Mouse (Mus musculus) thymus, adult 2 months (tissue): ENCODE measurements around the gene Urgcp. TPM values are rescaled to one million over a fixed set of nuclear protein-coding genes. Genes with fewer than 3 reads are reported as not detected.
A peak's percentile ranks its signal among the peaks of the same experiment; 100 is the strongest.
"Not testable (repeated sequence)": the region's sequence is repeated elsewhere in the genome, so short reads cannot be mapped to it uniquely, and the experiment has no call there.

Experiments
- DNase-seq: peaks from one replicate; pipeline ENCODE4 v3.0.0; 2021
- H3K27ac ChIP-seq: fragments of 200-500 bp; 2 replicates; pipeline ENCODE4 v1.5.1; 2012; ENCODE audit warnings: low read length, control low read depth; ENCODE audit not compliant: control insufficient read depth, insufficient read depth
- H3K27me3 ChIP-seq: fragments of 200-500 bp; 2 replicates; pipeline ENCODE4 v1.6.1; 2012; ENCODE audit warnings: mild to moderate bottlenecking, low read length, moderate library complexity, mixed read lengths; ENCODE audit not compliant: control insufficient read depth, insufficient read depth
- H3K36me3 ChIP-seq: fragments of 200-500 bp; 2 replicates; pipeline ENCODE4 v1.6.1; 2012; ENCODE audit warnings: mild to moderate bottlenecking, low read length, moderate library complexity; ENCODE audit not compliant: control insufficient read depth, insufficient read depth
- H3K4me1 ChIP-seq: fragments of 200-500 bp; replicated peaks from 2 replicates; pipeline ENCODE4 v1.6.1; 2012; ENCODE audit warnings: low read length; ENCODE audit not compliant: control insufficient read depth, insufficient read depth
- H3K4me3 ChIP-seq: fragments of 200-500 bp; 2 replicates; pipeline ENCODE4 v1.5.1; 2012; ENCODE audit warnings: mild to moderate bottlenecking, low read length, control low read depth, moderate library complexity; ENCODE audit not compliant: control insufficient read depth, insufficient read depth
- CTCF ChIP-seq: fragments of 200-500 bp; IDR thresholded peaks from 2 replicates; pipeline ENCODE4 v1.5.1; 2012; ENCODE audit warnings: mild to moderate bottlenecking, control low read depth, low read length, moderate library complexity, borderline replicate concordance; ENCODE audit not compliant: control insufficient read depth, poor library complexity, insufficient read depth; ENCODE audit errors: extremely low read depth
- POLR2A ChIP-seq: fragments of 200-500 bp; IDR thresholded peaks from 2 replicates; pipeline ENCODE4 v1.6.1; 2012; ENCODE audit warnings: mild to moderate bottlenecking, low read length, control low read depth, moderate library complexity; ENCODE audit not compliant: control insufficient read depth, poor library complexity, insufficient read depth; ENCODE audit errors: extremely low read depth
- WGBS: fragments of 180-500 bp; shearing (Covaris S2); methylation state at CpG from one replicate; pipeline ENCODE4 v1.1.7; 2018; 5-methylcytosine and 5-hydroxymethylcytosine counted together
- polyA plus RNA-seq: library from polyadenylated mRNA; depleted of rRNA; stranded (reverse); fragments of >200 nt; gene quantifications from 2 replicates; pipeline ENCODE4 v1.2.3, GENCODE M21; 2012; rRNA removed

Urgcp gene
- 22.2 and 22.4 TPM in 2 replicates for polyA plus RNA-seq

GRCm38 (mm10) chr11:5761820-5762632, at the start of gene Urgcp:
Gene Urgcp, minus strand, starts transcription at chr11:5762376.
- H3K36me3 ChIP-seq, result no peaks in the 10 kb centered on the region
- WGBS, result under 1% methylated on average over 68 of the region's 68 CpGs
- no peaks in the 10 kb centered on the region; the same call in 1 of the 2 replicates for H3K4me1 ChIP-seq
- peak within 1 kb of the TSS; percentile 60 for H3K4me3 ChIP-seq
- peak within 1 kb of the TSS; percentile 55 for H3K27ac ChIP-seq
- peak; percentile 99 for TF ChIP-seq POLR2A
- 0 out of 2 replicates have a peak, but pooled peaks have one; percentile 15 for TF ChIP-seq CTCF
- DNase-seq, result peak; percentile 95
- H3K27me3 ChIP-seq, result no peaks in the 10 kb centered on the region

GRCm38 (mm10) chr11:5809487-5809886, 47.3 kb upstream of the Urgcp start:
- not testable (repeated sequence) for H3K36me3 ChIP-seq, H3K4me3 ChIP-seq, DNase-seq, H3K27ac ChIP-seq, H3K4me1 ChIP-seq, H3K27me3 ChIP-seq
- 72% methylated on average over 4 of the region's 4 CpGs for WGBS

- DNase-seq, result no peak
- Histone ChIP-seq H3K4me3 (no peak overlapping the region), H3K27me3 (no peaks in the 10 kb centered on the region), H3K27ac (no peak overlapping the region), H3K4me1 (peaks cover 8% of the 10 kb centered on the region), H3K36me3 (no peaks in the 10 kb centered on the region)
- WGBS, result 88% methylated on average over 9 of the region's 9 CpGs
- no peak for TF ChIP-seq POLR2A
- no peak for TF ChIP-seq CTCF
Measured at GRCm38 (mm10) chr11:5807956-5808355, 45.8 kb upstream of the Urgcp start.

GRCm38 (mm10) chr11:5805711-5806110, 43.5 kb upstream of the Urgcp start:
- WGBS, result 90% methylated on average over 3 of the region's 3 CpGs
- peaks cover 14% of the 10 kb centered on the region for H3K4me1 ChIP-seq
- H3K27me3 ChIP-seq, result no peaks in the 10 kb centered on the region
- no peak for DNase-seq
- no peak overlapping the region for H3K4me3 ChIP-seq
- TF ChIP-seq POLR2A (no peak), CTCF (no peak)
- H3K36me3 ChIP-seq, result peaks cover 3% of the 10 kb centered on the region; the same call in 1 of the 2 replicates
- no peak overlapping the region for H3K27ac ChIP-seq

- H3K27me3 ChIP-seq, result no peaks in the 10 kb centered on the region
- TF ChIP-seq CTCF, result no peak
- no peak for TF ChIP-seq POLR2A
- peaks cover 14% of the 10 kb centered on the region for H3K4me1 ChIP-seq
- no peak overlapping the region for H3K4me3 ChIP-seq
- DNase-seq, result no peak
- peaks cover 15% of the 10 kb centered on the region for H3K36me3 ChIP-seq
- WGBS, result 84% methylated on average over 5 of the region's 5 CpGs
- H3K27ac ChIP-seq, result no peak overlapping the region
Measured at GRCm38 (mm10) chr11:5804174-5804573, 42.0 kb upstream of the Urgcp start.

GRCm38 (mm10) chr11:5803551-5803981, 41.4 kb upstream of the Urgcp start, which contains the start of gene Pgam2:
Gene Pgam2, minus strand, starts transcription at chr11:5803733.
- H3K4me3 ChIP-seq, result no peak within 1 kb of the TSS

More at GRCm38 (mm10) chr11:5803551-5803981, 41.4 kb upstream of the Urgcp start, which contains the start of gene Pgam2:
- Histone ChIP-seq H3K27ac (no peak within 1 kb of the TSS), H3K4me1 (peaks cover 14% of the 10 kb centered on the region), H3K27me3 (no peaks in the 10 kb centered on the region), H3K36me3 (peaks cover 21% of the 10 kb centered on the region)
- 20% methylated on average over 8 of the region's 8 CpGs for WGBS
- no peak for TF ChIP-seq CTCF
- TF ChIP-seq POLR2A, result no peak
- DNase-seq, result no peak
